Mouse (Mus musculus) left cerebral cortex, adult 8-10 months (tissue): ENCODE measurements around the gene Mgat5. TPM values are rescaled to one million over a fixed set of nuclear protein-coding genes. Genes with fewer than 3 reads are reported as not detected.
A peak's percentile ranks its signal among the peaks of the same experiment; 100 is the strongest.

ENCODE experiments used
- DNase-seq, 2 experiments: peaks; one replicate each; pipeline ENCODE4 v3.0.0; 2022; ENCODE audit warnings: low spot score in 2 of 2
- total RNA-seq, 4 experiments: library from RNA; stranded (reverse); gene quantifications; 2 replicates each; pipeline ENCODE4 v1.2.4; 2022

Mgat5 gene
- total RNA-seq, 4 experiments from 2014 or later = 65.4 to 79.2 (median 69.7) TPM

DNA sequence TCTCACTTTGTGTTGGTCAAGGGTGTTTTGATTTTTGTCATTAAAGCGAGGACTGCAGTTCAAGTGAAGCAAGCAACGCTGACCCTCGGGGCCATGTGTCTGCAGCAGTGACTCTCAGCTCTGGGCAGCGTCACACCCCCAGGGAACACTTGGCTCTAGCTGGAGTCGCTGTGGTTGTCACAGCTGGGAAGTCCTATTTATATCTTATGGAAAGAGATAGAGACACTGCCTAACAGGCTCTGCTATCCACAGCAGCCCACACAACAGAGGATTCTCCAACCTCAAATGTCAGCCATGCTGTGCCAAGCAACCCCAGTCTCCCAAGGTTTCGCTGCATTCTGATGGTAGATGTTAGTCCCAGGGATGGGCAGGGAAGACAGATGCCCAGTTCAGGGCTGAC is 125.0 kb downstream of the Mgat5 start:
- DNase-seq = peak in 1 of 2 experiments; percentile 48

DNA sequence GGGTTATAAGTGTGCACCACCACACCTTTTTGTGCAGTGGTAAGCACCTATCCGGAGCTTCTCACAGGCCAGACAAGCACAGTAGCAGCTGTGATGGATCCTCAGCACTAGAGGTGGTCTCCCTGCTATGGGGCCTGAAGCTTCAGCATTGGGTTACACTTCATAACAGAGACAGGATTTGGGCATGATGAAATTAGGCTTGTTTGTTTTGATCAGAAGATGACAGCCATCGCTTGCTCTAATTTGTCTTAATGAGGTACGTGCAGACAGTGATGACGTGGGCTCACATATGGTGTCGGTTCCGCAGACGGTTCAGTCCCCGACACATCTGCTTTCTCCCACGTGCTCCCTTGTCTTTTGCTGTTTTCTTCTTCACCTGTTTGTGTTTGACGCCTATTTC is 132.9 kb downstream of the Mgat5 start:
- DNase-seq = no peak

DNA sequence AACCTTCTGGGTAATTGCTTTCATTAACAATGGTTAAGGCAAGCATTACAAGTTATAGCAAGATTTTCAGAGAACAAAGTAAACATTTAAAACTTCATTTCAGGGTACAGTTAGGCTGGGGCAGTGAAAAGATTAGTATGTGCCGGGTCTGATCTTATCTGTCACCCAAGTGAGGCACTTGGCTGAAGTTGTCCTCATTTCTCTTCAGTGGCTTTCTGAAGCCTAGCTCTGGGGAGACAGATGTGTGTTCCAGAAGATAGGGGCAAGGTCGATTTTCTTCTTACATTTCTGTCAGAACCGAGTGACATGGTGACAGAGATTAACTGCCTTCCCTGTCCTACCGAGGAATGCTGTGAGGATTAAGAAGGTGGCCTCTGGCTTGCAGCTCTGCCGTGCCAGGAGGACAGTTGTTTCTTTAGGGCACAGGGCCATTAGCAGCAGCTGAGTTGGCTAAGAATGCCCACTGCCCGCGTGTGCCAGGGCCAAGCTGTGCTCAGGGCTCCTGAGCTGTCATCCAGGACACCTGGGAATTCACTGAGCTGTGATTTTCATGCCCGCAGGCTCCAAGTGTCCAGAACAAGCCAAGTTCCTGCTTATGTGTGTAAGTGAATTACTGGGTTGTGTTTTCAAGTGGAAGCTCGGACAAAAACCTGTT is 134.1 kb downstream of the Mgat5 start:
- no peak for DNase-seq

DNA sequence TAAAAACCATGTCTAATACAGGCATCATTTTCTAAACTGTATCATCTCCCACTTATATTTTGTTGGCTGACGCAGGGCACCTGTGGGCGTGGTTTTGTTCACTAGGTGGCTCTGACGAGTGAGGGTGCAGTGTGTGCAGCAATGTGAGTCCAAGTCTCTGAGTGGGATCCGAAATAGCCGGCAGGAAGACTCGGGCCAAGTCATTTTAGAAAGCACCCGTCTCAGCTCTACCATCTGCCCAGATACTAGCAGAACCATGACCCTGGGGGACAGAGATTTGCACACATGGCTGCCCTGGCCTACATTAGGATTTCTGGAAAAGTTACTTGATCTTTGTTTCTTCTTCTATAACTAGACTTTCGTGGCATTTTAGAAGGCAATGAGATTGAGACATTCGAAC is 135.5 kb downstream of the Mgat5 start:
- DNase-seq = no peak

DNA sequence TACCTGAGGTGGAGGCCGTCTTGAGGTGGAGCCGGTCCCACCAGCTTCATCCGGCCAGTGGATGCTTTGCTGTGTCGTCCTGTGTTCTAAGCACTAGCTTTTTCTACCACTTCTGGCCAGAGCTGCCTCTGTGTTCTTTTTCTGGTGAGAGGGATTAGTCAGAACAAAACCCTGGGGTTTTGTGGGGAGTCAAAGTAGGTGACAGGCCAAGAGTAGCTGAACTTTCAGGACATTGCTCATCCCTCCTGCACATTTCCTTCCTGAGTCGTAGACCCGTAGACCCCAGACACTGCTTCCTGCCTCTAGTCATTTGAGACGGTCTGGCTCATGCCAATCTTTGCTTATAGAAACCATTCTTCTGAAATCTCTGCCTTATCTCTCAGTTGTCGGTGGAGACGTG is 140.1 kb downstream of the Mgat5 start:
- DNase-seq = no peak

DNA sequence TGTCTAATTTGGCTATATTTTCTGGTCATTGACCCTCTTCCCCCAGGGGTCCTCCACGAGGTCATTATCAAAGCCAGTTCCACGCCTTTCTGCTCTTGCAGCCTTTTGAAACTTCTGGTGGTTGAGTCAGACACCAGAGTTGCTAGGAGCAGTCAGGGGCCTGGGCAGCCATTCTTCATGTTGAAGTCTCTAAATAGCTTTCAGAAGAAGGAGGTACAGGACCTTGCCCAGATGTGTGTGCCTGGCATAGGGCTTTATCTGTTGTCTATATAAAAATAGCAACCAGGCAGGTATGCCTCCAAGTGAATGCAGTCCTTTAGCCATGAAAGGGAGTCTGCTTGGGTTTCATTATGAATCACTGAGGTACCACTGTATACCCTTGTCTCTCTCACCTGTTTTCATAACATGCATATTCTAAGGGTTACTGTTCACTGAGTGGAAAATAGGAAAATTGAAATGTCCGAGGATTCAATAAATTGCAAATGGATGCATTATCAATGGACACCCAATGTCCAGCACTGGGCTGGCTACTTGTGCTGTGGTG is 141.9 kb downstream of the Mgat5 start:
- no peak for DNase-seq

DNA sequence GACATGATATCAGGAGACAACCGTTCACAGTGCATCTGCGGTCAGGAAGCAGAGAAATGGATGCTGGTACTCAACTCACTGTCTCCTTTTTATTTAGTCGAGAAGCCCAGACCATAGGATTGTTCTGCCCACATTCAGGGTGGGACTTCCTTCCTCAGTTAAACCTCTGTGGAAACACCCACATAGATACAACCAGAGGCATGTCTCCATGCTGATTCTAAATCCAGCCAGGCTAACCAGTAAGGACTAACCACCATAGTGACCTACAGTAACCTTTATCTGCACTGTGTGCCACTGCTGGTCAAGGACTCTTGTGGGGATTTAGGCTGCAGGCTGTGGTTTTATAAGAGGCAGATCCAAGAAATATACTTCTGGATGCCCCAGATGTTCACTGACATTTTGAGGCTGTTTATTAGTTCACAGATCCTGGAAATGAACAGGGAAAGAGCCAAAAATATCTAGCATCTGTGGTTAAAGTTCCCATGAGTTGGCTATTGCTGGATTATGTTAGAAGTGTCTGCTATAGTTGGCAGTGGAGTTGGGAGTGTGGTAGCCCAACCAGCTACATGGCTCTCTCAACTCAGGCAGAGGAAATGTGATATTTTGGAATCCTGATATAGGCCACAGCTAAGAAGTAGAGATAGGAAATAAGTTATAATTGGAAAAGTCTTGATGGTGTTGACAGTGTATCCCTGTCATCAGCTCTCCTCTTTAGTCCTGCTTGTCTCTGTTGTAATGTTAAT is 143.2 kb downstream of the Mgat5 start:
- no peak for DNase-seq

DNA sequence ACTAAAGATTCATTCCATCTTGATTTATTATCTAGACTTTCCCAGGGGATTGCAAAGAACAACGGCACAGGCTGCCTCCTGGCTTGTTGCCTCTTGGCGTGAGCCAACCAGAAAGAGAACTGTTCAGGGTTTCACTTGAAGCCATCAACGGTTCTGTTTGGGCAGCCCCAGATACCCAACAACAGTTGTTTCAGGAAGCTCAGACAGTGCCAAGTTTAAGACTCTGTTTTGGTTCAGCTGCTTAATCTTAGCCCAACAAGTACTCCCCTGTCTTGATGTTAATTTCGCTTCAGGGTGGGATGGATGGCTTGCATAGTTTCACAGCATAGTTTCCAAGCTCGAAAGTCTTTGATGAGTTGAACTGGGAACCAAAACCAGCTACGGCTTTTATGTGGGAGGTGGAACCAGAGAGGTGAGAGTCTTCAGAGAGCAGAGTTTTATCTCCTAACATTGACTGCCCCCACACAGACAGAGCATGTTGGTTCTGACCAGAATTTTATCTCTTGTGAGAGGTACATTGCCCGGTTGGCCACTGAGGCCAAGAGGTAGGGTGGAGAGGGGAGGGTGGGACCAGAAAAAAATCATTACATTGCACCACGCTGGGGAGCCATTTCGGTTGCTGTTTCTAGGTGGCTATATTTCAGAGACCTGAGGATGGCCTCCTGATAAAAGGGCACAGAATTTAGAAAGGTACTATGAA is 144.0 kb downstream of the Mgat5 start:
- DNase-seq = no peak

DNA sequence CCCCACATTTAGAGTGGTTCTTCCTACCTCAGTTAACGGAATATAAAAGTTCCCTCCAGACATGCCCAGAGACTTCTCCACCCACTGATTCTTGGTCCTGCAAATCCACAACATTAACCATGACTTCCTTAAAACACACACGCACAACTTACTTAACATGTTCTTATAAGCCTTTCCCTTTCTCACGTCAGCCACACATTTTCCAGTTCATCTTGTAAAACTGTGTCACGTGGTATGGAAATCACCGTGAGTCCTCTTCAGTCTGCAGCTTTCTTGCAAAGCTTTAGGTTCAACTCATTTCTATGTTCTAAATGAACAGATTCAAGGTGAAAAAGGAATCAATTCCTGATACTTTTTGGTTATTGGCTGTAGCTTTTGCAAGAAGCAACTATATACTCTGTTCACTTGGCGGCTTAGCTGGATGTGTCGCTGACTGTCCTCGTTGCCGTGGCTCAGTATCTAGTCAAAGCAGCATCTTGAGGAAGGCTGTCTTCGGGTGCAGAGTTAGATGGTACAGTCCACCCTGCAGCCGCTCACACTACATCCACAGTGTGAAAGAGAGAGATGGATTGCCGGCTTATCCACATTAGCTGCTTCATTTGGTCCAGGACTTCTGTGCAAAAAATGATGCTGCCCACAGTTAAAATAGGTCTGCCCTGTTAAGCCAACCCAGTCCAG is 146.7 kb downstream of the Mgat5 start:
- DNase-seq = no peak

DNA sequence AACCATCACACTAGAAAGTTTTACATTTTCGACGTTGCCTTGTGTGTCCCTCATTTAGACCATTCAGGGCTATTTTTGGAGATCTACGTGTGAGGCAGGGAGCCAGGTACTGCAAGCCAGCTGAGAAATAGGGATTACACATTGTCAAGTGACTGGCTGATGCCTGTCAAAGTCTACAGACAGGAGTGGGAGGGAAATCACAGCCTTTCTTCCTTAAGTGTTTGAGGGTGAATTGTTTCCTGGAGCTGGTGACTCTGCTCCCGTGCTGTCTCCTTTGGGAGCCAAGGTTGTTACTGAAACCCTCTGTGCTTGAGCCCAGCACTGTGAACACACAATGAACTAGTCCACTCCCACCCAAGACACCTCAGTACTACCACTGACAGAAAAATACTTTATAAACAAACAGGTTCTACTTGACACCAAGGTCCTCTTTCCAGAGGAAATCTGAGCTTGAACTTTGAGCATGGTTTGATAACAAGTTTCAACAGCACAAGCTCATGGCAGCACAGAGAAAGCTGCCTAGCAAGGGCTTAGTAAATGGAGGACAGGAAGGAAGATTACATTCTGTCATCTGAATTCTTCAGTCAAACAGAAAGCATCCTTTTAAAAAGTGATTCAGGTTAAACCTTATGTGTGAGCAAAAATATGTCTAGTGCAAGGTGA is 147.4 kb downstream of the Mgat5 start:
- DNase-seq = no peak

DNA sequence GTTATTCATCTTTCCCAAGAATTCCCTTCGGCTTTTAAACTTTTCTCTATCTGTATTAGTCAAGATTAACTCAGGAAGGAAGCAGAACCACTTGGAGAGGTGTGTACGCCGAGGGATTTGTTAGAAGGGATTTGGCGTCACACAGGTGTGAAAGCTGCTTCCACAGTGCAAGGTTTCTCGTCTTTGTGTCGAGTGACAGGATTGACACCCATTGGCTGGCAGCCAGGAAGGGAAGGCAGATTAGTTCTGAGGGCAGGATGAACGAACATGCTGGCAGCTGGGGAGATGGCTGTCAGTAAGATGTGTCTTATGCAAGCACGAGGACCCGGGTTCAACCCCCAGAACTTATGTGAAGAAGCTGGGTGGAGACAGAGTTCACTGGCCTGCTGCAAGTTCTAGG is 148.6 kb downstream of the Mgat5 start:
- DNase-seq = no peak

DNA sequence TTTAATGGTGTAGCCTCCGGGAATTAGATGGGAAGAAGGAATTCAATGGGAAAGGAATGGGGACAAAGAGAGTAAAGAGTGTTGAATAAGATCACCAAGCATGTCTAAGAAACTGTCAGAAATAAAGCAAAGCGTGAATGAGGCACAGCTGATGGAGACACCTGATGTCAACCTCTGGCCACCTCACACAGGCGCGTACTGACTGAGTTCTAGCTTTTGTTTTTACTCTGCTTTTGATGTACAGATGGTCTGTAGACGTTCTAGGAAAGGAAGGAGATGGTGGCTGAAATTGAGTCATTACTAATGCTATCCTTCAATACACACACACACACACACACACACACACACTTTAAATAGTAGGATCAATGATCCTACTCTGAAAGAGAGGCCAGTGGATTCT is 149.3 kb downstream of the Mgat5 start:
- no peak for DNase-seq

DNA sequence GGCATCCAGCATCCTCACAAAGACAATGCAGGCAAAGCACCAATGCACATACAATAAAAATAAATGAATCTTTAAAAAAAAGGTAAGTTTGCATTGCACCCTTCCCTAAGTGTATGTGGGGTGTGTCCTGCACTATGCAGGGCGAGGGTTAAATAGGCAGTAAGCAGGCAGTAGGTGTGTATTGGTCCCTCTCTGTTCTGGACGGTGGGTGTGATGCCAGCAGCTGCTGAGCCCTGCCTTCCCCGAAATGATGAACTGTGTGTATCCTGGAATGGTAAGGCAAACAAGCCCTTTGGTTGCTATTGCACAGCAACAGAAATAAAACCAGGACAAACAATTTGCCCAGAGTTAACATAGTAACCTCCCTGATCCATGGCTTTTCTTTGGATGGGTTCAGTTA is 150.2 kb downstream of the Mgat5 start:
- no peak for DNase-seq

DNA sequence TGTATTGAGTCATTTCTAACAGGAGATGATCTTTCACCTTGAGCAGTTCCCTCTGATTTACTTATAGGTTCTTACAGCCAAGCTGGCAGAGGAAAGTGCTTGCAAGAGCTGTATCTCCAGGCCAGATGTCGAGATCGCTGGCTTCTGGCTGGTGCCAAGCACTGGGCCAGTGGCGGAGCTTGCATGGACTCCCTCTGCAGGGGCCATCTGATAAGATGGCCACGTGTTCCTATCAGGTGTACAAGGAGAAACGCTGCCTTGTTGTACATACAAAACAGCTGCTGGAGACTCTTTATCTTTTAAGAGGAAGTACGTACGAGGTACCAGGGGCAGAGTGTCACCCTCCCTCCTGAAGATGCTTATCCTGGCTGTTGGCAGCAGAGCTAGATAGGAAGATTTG is 158.8 kb downstream of the Mgat5 start:
- no peak for DNase-seq

DNA sequence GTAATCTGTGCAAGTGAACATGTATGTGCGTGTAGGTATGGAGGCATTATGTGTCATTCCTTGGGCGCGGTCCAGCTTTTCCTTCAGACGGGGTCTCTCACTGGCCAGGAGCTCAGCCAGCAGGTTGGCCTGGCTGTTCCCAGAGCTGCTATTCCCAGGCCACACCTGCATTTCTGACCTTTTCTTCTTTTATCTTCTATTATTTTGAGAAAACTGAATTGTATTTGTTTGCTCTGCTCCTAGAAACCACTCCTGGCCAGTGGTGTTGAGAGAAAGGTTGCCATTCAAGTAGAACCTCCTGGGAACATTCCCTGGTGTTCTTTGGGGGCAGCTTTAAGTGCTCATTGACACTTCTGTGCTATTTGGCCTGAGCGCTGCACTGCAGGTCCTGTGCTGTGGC is 160.9 kb downstream of the Mgat5 start:
- no peak for DNase-seq

DNA sequence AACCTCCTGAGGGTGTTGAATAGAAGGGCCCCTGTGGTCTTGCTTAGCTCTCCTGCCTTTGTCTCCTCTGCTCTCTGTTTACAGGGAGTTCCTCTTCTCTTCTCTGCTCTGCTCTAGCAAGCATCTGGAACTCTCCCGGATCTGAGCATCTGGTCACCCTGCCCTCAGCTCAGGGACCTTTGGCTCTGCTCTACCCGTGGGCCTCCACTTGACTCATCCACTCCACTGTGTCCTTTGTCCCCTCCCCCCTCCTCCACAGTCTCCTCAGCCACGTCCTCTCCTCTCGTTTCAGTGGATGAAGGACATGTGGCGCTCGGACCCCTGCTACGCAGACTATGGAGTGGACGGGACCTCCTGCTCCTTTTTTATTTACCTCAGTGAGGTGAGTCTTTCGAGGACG is 161.3 kb downstream of the Mgat5 start:
- DNase-seq = no peak

DNA sequence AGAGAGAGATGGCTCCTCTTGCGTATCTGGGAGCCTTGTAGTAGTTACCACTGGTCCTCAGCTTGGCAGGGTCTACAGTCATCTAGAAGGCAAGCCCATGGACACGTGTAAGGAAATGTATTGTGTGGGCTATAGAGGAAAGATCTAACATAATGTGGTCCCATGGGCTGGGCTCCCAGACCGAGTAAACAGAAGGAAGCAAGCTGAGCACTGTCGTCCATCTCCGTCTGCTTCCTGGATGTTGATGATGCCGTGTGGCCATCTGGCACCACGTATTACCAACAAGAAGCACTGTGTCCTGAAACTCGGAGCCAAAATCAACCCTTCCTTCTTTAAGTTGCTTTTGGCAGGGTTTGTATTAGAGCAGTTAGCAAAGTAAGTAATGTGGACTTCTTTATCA is 163.7 kb downstream of the Mgat5 start:
- DNase-seq = no peak

DNA sequence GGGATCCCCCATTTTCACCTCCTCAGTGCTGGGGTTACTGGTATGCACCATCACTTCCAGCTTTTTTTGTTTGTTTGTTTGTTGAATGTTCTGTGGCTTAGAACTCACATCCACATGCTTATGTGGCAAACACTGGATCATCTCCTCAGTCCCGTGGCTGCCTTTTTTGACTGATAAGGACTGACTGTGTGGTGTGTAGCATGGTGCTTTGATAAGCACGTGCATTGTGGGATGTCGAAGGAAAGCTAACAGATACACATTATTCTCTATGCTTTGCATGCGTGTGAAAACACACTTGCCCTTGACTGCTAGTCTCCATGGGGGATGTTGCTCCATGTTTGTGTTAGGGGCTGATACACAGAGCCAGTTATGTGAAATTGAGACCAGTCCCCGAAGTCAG is 164.7 kb downstream of the Mgat5 start:
- DNase-seq = no peak

DNA sequence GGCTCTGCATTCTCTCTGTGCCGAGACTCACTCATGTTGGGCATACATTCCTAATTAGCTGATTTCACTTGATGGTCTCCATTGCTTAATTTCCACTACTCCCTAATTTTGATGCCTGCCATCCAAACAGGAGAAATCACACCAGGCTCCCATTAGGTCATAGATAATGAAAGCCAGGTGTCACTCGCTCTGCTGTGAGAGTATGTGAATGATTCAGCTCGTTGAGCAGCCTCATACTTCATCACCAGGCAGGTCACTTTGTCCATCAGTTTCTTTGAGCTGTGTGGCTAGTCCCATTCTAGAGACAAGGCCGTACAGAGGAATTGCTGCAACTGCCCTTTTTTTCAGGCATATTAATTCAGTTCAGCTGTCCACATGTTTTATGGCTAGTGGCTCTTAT is 167.3 kb downstream of the Mgat5 start:
- no peak for DNase-seq

DNA sequence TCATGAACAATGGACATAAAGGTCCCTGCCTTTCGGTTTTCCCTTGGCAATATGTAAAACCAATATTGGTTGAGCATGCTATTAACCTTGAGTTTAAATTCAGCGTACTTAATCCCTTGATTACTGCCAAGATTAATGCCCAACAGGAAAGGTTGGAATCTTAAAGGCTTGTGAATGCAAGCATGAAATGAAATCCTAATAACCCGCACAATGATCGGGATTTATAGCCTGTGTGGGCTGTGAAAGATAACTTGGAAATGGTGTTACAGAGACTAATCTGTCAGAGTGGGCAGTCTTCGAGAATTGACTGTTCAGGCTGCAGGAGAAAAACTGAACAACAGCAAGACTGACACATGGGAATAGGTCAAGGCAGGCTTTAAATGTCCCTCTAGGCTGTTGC is 168.7 kb downstream of the Mgat5 start:
- DNase-seq = no peak

DNA sequence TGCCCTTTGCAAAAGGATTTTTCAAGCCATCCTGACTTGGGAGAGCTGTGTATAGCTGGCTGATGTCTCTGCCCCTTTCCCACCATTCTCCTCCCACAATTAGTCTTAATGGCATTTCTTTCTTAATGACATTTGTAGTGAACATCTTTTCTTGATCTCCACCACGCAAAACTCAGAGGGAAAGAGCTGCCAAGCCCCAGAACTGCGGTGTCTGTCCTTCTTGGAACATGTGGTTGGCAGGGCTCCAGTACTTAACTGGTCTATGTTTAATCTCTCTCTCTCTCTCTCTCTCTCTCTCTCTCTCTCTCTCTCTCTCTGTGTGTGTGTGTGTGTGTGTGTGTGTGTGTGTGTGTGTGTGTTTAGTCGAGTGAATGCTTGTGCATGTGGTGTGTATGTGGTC is 169.3 kb downstream of the Mgat5 start:
- no peak for DNase-seq
